Mouse (Mus musculus) myocyte (in vitro differentiated cells): ENCODE measurements at regions not wholly inside any gene's neighbourhood (a gene's known extent, or its start where the extent isn't known, plus 50 kb on each side); places are given as distances from the start of the nearest gene placed in this dataset.
A peak's percentile ranks its signal among the peaks of the same experiment; 100 is the strongest.

Source experiments
- H3K27me3 ChIP-seq: one replicate; pipeline ENCODE4 v1.6.1; 2011; ENCODE audit not compliant: control insufficient read depth, insufficient read depth, insufficient read length
- H3K36me3 ChIP-seq: one replicate; pipeline ENCODE4 v1.6.1; 2011; ENCODE audit not compliant: control insufficient read depth, insufficient read depth
- H3K4me2 ChIP-seq: one replicate; pipeline ENCODE4 v1.6.1; 2011; ENCODE audit warnings: low read depth, control low read depth
- H3K4me3 ChIP-seq: one replicate; pipeline ENCODE4 v1.5.1; 2011; ENCODE audit warnings: mild to moderate bottlenecking, control low read depth, moderate library complexity
- H3K79me2 ChIP-seq: one replicate; pipeline ENCODE4 v1.6.1; 2011; ENCODE audit not compliant: control insufficient read depth, insufficient read depth
- H3ac ChIP-seq: one replicate; pipeline ENCODE4 v1.6.1; 2011; ENCODE audit not compliant: control insufficient read depth, insufficient read length
- CEBPB ChIP-seq: IDR thresholded peaks from 2 replicates; pipeline ENCODE4 v1.6.1; 2011; ENCODE audit warnings: mild to moderate bottlenecking, moderate library complexity; ENCODE audit not compliant: poor library complexity, insufficient read depth, severe bottlenecking
- E2F4 ChIP-seq: IDR thresholded peaks from one replicate; pipeline ENCODE4 v1.6.1; 2011; ENCODE audit warnings: mild to moderate bottlenecking, control low read depth, moderate library complexity; ENCODE audit not compliant: insufficient read depth
- MAX ChIP-seq: IDR thresholded peaks from one replicate; pipeline ENCODE4 v1.6.1; 2011; ENCODE audit warnings: low read depth, mild to moderate bottlenecking, control low read depth
- MYOD1 ChIP-seq, 3 experiments: IDR thresholded peaks; one replicate each; pipeline ENCODE4 v1.6.1; 2011; ENCODE audit warnings: control low read depth in 2 of 3, low read depth in 2 of 3, mild to moderate bottlenecking in 2 of 3, moderate library complexity in 1 of 3; ENCODE audit not compliant: insufficient read length in 2 of 3, control insufficient read depth in 1 of 3
- MYOG ChIP-seq, 3 experiments: IDR thresholded peaks; one replicate each; pipeline ENCODE4 v1.6.1; 2011; ENCODE audit warnings: control low read depth in 2 of 3, low read depth in 2 of 3, mild to moderate bottlenecking in 2 of 3; ENCODE audit not compliant: insufficient read length in 2 of 3, control insufficient read depth in 1 of 3, insufficient read depth in 1 of 3
- POLR2A ChIP-seq: IDR thresholded peaks from one replicate; pipeline ENCODE4 v1.6.1; 2011; ENCODE audit warnings: low read depth, mild to moderate bottlenecking, control low read depth, moderate library complexity; ENCODE audit not compliant: insufficient read length
- POLR2AphosphoS2 ChIP-seq: IDR thresholded peaks from one replicate; pipeline ENCODE4 v1.6.1; 2011; ENCODE audit warnings: low read depth, control low read depth; ENCODE audit not compliant: insufficient read length
- REST ChIP-seq: IDR thresholded peaks from one replicate; pipeline ENCODE4 v1.6.1; 2011; ENCODE audit warnings: mild to moderate bottlenecking, control low read depth, moderate library complexity; ENCODE audit not compliant: insufficient read depth, insufficient read length
- SRF ChIP-seq: IDR thresholded peaks from one replicate; pipeline ENCODE4 v1.6.1; 2011; ENCODE audit warnings: low read depth; ENCODE audit not compliant: control insufficient read depth, insufficient read length
- TCF12 ChIP-seq: IDR thresholded peaks from one replicate; pipeline ENCODE4 v1.6.1; 2011; ENCODE audit warnings: mild to moderate bottlenecking, control low read depth; ENCODE audit not compliant: poor library complexity, insufficient read depth, severe bottlenecking
- TCF3 ChIP-seq: IDR thresholded peaks from one replicate; pipeline ENCODE4 v1.6.1; 2011; ENCODE audit warnings: low read depth, control low read depth; ENCODE audit not compliant: insufficient read length
- USF1 ChIP-seq: IDR thresholded peaks from one replicate; pipeline ENCODE4 v1.6.1; 2011; ENCODE audit warnings: low read depth, mild to moderate bottlenecking, control low read depth, moderate library complexity

- Histone ChIP-seq H3K27me3 (peaks cover 36% of the 10 kb centered on the region), H3ac (no peak overlapping the region), H3K4me2 (no peak overlapping the region), H3K4me3 (no peak overlapping the region), H3K36me3 (no peaks in the 10 kb centered on the region), H3K79me2 (no peaks in the 10 kb centered on the region)
- TF ChIP-seq MAX = no peak
- no peak for TF ChIP-seq SRF
- TF ChIP-seq REST = peak; percentile 64
Observed at GRCm38 (mm10) chr5:111901678-111902077, 168.0 kb downstream of the Gm26897 start.

GRCm38 (mm10) chr5:111908085-111908484 is 174.4 kb downstream of the Gm26897 start:
- no peak for TF ChIP-seq POLR2AphosphoS2
- TF ChIP-seq MAX = no peak
- no peak for TF ChIP-seq USF1
- TF ChIP-seq POLR2A = no peak
- TF ChIP-seq MYOD1 (IDR thresholded peaks at IDR 0.05; ENCODE audit: control insufficient read depth in 1 of 3, insufficient read length in 2 of 3, low read depth in 2 of 3) = no peak
- no peak for TF ChIP-seq REST
- no peak for TF ChIP-seq E2F4
- TF ChIP-seq MYOG (IDR thresholded peaks at IDR 0.05; ENCODE audit: control insufficient read depth in 1 of 3, insufficient read depth in 1 of 3, insufficient read length in 2 of 3, low read depth in 2 of 3) = no peak
- no peak for TF ChIP-seq TCF3
- no peak for TF ChIP-seq SRF
- TF ChIP-seq CEBPB = no peak
- no peak for TF ChIP-seq TCF12
- no peak overlapping the region for H3K4me3 ChIP-seq
- H3K36me3 ChIP-seq = no peaks in the 10 kb centered on the region
- no peak overlapping the region for H3ac ChIP-seq
- no peak overlapping the region for H3K4me2 ChIP-seq
- H3K79me2 ChIP-seq = no peaks in the 10 kb centered on the region
- peaks cover 52% of the 10 kb centered on the region for H3K27me3 ChIP-seq

GRCm38 (mm10) chr5:111910514-111910913 is 176.8 kb downstream of the Gm26897 start:
- Histone ChIP-seq H3K4me2 (no peak overlapping the region), H3K79me2 (no peaks in the 10 kb centered on the region), H3K4me3 (no peak overlapping the region), H3K36me3 (no peaks in the 10 kb centered on the region), H3K27me3 (peaks cover 53% of the 10 kb centered on the region), H3ac (no peak overlapping the region)
- TF ChIP-seq CEBPB = no peak
- TF ChIP-seq E2F4 = no peak
- no peak for TF ChIP-seq REST
- TF ChIP-seq USF1 = no peak
- no peak for TF ChIP-seq TCF3
- TF ChIP-seq MAX = no peak
- no peak for TF ChIP-seq MYOG (IDR thresholded peaks at IDR 0.05; ENCODE audit: control insufficient read depth in 1 of 3, insufficient read depth in 1 of 3, insufficient read length in 2 of 3, low read depth in 2 of 3)
- no peak for TF ChIP-seq TCF12
- TF ChIP-seq SRF = no peak

GRCm38 (mm10) chr5:111913354-111913753 is 179.6 kb downstream of the Gm26897 start:
- H3ac ChIP-seq = no peak overlapping the region
- peaks cover 62% of the 10 kb centered on the region for H3K27me3 ChIP-seq
- no peaks in the 10 kb centered on the region for H3K36me3 ChIP-seq
- H3K4me2 ChIP-seq = no peak overlapping the region
- no peaks in the 10 kb centered on the region for H3K79me2 ChIP-seq
- TF ChIP-seq POLR2AphosphoS2 = no peak
- no peak for TF ChIP-seq CEBPB
- no peak for TF ChIP-seq TCF12
- TF ChIP-seq USF1 = no peak
- TF ChIP-seq MYOD1 (IDR thresholded peaks at IDR 0.05; ENCODE audit: control insufficient read depth in 1 of 3, insufficient read length in 2 of 3, low read depth in 2 of 3) = no peak
- TF ChIP-seq TCF3 = no peak
- no peak for TF ChIP-seq SRF
- TF ChIP-seq MYOG (IDR thresholded peaks at IDR 0.05; ENCODE audit: control insufficient read depth in 1 of 3, insufficient read depth in 1 of 3, insufficient read length in 2 of 3, low read depth in 2 of 3) = no peak
- no peak for TF ChIP-seq POLR2A
- TF ChIP-seq E2F4 = no peak
- TF ChIP-seq MAX = no peak
- no peak for TF ChIP-seq REST
- H3K4me3 ChIP-seq = no peak overlapping the region

GRCm38 (mm10) chr5:111914296-111914695 is 180.6 kb downstream of the Gm26897 start:
- no peak for TF ChIP-seq E2F4
- TF ChIP-seq MYOD1 (IDR thresholded peaks at IDR 0.05; ENCODE audit: control insufficient read depth in 1 of 3, insufficient read length in 2 of 3, low read depth in 2 of 3) = no peak
- no peak for TF ChIP-seq USF1
- no peak for TF ChIP-seq MYOG (IDR thresholded peaks at IDR 0.05; ENCODE audit: control insufficient read depth in 1 of 3, insufficient read depth in 1 of 3, insufficient read length in 2 of 3, low read depth in 2 of 3)
- no peak for TF ChIP-seq SRF
- TF ChIP-seq REST = no peak
- TF ChIP-seq CEBPB = no peak
- no peak for TF ChIP-seq MAX
- TF ChIP-seq TCF12 = no peak
- no peak for TF ChIP-seq POLR2A
- TF ChIP-seq TCF3 = no peak
- no peak for TF ChIP-seq POLR2AphosphoS2
- Histone ChIP-seq H3K79me2 (no peaks in the 10 kb centered on the region), H3K36me3 (no peaks in the 10 kb centered on the region), H3K4me3 (no peak overlapping the region), H3K27me3 (peaks cover 66% of the 10 kb centered on the region), H3ac (no peak overlapping the region), H3K4me2 (no peak overlapping the region)
